Mouse (Mus musculus): Measurements from ENCODE around the gene Coq8b.

The Coq8b gene

DNA sequence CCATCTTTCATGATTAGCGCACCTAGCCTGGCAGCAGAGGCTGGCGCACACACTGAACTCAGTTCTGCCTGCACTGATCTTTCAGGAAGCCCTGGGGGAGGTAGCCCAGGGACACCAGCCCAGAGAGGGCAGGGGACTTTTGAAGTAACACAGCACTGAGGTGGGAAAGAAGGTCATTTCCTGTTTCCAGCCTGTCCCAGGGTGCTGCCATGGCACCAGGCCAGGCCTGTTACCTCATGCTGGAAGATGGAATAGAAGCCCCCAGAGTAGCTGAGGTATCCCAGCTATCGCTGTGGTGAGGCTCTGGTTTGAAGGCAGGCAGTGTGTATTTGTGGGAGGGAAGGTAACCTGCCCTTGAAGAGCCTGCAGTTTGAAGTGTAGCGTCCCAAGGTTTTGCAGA, 42.1 kb downstream of the Coq8b start:
- DNase-seq: no peak

DNA sequence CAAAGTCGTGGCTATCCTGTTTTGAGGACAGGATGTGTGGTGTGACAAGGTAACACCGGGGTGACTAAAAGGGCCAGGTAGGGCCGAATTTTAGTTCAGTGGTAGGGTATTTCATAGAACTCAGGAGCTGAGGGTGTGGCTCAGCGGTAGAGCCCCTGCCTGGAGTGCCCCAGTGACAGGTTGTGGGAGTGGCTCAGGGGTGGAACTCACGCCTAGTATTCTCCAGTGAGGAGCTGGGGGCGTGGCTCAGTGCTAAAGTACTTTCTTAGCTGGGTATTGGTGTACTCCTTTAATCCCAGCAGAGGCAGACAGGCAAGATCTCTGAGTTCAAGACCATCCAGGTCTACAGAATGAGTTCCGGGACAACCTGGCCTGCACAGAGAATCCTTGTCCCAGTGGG, 43.2 kb downstream of the Coq8b start:
- no peak for DNase-seq

DNA sequence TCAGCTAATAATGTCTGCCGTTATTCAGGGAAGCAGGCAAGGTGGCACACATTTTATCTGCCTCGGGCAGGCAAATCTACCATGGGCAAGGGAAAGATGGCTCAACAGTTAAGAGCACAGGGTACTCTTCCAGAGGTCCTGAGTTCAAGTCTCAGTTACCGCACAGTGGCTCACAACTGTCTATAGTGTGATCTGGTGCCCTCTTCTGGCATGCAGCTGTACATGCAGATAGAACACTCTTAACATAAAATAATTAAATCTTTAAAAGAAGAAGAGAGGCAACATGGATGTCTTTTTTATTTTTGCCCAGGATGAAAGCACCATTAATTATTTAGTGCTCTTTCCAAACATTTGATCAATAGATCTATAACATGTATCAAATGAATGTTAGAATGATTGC, 44.4 kb downstream of the Coq8b start:
- no peak for DNase-seq

DNA sequence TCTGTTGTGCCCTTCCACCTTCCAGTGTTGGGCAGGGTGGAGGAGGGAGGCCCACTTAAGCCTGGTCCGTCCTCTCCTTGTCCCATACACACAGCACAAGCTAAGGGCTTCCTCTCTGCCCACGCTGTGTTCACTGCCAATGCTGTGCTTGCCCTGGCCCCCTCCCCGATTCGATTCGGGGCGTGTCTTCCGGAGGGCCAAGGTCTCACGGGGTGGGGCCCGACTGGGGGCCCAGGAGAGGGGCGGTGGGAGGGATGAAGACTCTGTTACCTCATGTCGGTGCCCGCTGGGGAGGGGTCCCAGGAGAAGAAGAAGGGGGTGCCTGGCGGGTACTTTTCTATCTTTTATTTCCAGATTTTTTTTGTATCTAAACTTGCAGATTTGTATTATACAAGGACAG, 48.9 kb downstream of the Coq8b start:
- no peak for DNase-seq

DNA sequence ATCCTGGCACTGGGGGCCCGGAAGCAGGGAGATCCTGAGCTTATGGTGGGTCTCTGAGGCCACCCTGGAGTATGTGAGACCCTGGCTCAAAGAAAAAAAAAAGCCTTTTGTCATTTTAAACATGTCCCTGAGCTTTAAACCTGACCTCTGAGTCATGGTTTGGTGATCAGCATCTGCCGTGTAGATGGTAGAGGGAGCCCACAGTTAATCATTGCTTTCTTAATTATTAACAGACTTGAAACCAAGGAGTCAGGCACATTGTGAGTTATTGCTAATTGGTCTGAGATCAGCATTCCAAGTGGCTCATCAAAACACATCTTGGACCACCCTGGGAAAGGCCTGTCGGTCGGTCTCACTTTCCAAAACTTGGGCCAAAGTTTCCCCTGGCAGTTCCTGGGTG, 49.4 kb downstream of the Coq8b start:
- DNase-seq: no peak

DNA sequence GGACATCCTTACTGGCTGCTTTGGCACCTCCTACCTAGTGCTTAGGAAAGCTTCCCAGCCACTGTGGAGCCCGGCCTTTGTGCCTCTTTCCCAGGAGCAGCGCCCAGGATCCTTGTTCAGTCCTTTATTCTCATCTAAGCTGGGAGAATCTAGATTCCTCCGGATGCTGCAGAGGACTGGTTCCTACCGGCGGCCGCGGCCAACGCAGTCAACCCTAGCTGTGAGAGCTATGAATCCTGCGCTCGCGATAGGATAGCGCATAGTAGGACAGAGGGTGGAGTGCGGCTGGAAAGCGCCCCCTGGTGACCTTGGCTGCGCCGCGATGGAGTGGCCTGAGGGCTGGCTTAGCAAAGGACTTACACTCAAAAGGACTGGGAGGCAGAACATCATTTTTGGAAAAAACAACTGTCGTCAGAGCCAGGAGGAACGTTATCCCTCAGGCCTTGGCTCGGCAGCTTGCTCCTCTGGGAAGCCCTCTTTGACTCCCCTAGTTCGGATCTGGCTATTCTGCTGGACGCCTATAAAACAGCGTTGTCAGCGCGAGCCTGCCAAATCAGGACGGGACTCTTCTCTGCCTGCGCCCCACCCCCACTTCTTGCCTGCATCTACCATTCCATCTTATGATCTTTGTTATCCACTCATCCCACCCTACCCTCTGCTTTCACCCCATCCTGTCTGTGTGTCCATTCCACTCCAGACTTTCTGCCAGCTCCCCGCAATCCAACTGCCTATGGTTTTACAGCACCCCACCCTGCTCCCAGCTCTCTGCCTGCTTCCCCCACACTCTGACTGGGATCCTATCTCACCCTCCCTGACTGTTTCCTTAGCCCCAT, 52.3 kb downstream of the Coq8b start:
- no peak for DNase-seq

DNA sequence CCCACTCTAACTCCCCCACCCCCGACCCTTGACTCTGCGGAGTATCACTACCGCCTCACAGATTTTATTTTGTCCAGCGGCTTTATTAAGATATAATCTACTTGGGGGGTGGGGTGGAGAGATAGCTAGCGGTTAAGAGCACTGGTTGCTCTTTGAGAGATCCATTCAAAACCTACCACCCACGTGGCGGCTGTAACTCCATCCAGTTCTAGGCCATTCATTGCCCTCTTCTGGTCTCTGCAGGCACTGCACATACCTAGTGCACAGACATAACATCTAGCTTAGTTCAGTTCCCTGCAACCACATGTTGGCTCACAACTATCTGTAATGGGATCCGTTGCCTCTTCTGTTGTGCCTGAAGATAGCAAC, 52.9 kb downstream of the Coq8b start:
- peak; percentile 72 for DNase-seq

DNA sequence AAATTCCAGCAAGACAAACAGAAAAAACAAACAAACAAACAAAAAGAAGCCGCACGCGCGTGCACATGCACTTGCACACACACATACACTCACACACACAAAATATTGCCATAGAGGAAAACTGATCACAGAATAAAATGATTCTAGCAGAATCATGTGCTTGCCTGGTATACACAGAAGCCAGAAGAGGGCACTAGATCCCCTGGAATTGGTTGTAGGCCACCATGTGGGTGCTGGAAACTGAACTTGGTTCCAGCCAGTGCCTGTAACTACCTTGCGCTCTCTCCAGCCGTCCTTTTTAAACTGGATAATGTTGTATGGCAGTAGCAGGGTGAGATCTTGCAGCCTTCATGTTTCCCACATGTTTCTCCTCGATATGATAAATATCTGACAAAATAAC, 55.9 kb downstream of the Coq8b start:
- no peak for DNase-seq

DNA sequence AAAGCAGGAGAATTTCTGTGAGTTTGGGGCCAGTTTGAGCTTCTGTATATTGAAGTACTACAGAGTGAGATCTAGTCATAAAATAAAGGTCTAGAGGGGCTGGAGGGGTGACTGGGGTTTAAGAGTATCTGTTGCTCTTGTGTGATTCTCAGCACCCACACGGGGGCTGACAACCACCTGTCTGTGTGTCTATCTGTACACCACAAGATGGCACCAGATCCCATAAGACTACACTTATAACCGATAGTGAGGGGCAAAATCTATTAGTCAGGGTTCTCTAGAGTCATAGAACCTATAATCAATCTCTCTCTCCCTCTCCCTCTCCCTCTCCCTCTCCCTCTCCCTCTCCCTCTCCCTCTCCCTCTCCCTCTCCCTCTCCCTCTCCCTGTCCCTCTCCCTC, 57.7 kb downstream of the Coq8b start:
- DNase-seq: no peak

DNA sequence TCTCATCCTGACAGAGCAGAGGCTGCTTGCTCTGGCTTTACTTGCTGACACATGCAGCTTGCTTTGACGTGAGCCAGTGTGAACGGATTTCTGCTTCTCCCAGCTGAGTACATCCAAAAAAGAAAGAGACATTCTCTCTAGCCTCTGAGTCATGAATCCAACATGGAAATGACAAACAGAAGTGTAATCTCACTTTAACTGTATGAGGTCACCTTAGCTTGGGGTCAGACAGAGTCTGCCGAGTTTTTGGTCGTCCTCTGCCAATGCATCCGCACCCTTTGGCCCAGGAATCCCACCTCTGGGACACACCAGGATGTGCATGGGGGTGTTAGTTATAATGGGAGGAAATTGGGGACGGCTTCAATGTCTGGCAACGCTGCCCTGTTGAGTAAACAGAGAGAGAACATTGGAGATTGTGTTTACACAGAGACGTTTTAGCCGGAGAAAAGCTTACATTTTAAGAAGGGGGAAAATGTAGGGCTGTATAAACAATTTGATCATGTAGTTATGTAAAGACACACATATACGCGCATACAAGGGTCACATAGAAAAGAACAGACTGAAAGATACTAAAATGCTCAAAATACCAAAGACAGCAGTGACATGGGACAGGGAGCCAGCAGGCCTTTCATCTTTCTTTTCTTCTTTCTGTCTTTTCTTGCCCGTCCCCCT, 59.1 kb downstream of the Coq8b start:
- no peak for DNase-seq

DNA sequence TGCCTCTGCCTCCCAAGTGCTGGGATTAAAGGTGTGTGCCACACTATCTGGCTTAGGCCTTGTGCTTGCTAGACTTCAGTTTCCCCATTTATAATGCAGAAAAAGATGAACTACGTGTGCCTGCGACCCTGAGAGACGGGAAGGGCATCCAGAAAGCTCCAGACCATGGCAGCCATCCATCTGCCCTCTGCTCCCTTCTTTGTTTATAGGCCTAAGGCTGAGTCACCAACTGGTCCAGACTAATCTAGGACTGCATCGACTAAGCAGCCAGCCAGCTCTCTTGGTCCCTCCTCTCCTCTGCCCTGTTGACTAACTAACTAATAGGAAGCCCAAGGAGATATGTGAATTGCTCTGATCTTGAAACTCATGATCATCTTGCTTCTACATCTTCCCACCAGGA, 63.1 kb downstream of the Coq8b start:
- DNase-seq: no peak

DNA sequence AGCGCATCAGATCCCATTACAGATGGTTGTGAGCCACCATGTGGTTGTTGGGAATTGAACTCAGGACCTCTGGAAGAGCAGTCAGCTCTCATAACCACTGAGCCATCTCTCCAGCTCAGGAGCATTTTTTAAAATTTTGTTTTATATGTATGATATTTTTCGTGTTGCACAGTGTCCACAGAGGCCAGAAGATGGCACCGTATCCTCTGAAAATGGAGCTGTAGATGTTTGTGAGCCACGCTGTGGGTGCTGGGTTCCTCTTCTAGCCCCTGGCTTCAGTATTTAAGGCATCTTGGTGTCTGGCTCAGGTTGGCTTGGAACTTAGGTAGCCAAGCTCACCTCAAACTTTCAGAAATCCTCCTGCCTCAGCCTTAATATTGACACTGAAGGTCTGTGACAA, 63.7 kb downstream of the Coq8b start:
- no peak for DNase-seq

DNA sequence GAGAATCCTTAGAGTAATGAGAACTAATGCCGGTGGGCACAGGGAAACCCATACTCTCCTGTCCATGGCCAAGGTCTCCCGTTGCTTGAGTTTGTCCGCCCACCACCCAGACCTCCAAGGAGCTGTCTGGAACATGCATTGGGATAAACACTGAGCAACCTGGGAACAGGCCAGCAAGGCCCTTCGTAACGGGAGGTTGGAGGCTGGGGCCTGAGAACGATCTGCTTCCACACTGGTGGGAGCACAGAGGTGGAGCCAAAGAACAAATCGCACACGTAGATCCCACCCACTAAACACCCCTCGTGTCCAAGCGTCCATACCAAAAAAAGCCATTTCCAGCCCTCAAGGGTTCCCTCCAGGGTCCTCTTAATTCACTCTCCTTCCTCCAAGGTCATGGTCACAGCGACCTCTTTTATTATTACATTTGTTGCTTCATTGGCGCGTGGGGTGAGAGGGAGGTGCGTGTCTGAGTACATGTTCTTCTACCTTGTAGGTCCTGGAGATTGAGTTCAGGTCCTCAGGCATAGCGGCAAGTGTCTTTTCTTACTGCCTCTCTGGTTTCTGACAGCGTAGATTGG, 65.3 kb downstream of the Coq8b start:
- no peak for DNase-seq

DNA sequence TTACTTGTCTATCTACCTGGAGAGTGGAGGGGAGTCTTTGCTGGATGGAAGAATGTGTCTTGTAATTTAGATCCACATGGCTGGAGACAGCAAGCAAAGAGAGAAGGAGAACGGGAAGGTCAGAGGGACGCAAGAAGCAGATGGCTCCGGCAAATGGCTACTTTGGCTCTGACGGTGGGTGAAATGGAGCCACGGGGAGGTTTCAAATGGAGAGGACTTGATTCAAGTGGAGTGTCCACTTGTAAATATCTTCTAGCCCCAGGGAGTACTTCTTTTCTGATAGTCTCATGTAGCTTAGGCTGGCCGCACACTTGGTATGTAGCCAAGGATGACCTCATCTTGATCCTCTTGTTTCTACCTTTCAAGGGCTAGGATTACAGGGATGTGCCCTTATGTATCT, 66.0 kb downstream of the Coq8b start:
- no peak for DNase-seq

DNA sequence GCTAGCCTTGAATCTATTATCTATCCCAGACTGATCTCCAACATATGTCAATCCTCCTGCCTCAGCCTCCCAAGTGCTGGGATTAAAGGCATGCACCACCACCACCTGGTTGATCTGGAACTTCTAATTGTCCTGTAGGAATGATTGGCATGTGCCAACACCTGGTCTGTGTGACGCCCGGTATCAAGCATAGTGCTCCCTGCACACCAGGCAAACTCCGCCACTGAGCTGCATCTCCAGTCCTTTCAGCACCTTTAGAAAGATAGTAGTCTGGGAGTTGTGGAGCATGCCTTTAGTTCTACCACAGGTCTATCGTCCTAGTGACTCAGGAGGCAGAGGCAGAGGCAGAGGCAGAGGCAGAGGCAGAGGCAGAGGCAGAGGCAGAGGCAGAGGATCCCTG, 67.5 kb downstream of the Coq8b start:
- no peak for DNase-seq

DNA sequence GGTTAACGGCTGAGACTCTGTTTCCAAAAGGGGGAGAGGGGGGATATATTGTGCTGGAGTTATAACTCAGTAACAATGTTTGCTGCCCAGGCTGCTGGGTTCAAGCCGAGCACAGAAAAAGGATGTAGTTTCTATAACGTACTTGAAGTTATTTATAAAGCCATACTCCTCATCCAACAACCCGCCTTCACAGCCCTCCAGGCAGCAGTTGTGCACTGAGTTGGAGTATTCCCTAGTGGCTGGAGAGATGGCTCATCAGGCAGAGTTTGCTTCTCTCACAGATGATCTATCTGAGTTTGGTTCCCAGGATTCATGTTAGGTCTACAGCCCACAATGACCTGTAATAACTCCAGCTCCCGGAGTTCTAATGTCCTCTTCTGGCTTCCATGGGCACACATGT, 68.0 kb downstream of the Coq8b start:
- DNase-seq: no peak

DNA sequence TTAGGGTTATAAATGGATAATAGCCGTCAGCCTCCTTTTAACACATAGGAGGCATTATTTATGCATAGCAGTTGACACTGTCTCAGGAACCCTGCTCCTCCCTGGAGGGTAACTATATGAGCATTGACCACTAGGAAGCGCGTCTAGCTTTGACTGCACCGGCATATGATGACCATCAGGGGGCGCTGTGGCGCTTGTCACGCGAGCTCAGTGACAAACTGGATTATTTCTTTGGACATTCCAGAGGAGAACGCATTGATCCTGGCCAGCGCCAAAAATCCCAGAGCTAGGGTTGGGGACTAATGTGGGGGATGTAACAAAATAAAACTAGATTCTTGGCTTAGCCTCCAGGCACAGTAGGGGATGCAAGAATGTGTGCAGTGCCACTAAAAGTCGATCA, 69.3 kb downstream of the Coq8b start:
- DNase-seq: peak; percentile 76

DNA sequence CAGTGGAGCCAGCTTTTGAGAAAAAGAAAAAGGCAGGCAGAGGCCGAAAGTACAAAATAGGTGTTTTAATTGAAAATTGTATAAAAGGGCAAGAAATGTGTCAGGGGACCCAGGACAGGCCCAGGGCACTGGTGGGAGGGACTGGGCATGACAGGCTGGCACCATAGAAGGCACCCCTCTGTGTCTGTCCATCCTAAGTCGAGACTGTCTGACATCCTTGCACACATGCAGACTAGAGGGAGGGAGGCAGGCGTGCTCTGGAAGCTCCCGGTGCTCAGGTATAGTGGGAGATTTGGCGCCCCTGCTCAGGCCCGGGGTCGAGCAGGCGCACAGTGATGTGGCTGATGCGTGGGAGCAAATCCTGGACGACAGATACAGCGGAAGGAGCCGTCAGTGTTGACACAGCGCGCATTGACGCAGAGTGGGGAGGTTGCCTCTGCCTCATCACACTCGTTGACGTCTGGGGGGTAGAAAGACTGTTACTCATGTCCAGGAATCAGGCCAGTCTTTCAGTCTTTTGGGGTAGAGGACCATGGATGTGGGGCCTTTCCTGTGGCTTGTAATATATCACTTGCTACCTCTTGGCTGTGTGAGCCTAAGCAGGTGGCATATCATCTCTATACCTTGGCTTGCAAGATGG, 72.4 kb downstream of the Coq8b start:
- DNase-seq: no peak

DNA sequence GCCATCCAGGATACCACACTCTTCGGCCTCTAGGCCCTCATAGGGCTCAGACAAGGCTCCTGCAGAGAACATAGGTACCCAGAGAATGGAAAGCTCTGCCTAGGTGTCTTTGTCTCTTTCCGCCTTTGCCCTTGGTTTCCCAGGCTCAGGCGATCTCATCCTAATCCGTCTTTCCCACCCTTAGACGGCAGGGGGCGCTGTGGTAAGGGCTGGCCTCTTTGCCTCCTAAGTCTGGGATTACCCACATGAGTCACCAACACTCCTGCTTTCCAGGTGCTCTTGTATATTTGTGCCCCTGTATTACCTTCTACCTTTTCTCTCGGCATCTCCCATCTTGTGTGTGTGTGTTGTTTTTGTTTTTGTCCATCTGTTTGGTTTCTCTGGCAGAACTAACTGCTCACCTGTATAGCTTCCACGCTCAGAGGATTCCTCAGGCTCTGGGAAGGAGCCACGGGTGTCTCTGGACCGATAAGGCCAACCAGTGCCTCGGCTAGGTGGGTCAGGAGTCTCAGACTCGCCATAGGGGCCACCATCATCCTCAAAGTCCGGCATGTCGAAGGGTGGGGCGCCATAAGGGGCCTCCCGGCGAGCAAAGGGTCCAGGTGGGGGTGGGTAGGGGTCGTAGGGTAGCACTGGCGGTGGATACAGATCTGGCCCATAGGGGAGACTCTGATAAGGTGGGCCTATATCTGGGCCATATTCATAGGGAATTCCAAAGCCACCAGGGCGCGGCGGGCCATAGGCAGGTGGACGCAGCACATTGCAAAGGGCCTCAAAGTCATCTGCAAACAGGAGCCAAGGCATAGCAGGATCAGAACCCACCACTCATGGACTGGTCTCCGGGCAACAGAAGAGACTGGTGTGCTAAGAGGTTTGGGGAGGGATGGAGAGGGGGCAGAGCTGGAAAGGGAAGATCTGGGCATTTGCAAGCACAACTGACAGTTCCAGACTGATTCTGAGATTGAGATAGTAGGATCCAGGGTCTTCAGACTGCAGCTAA, 73.6 kb downstream of the Coq8b start:
- DNase-seq: no peak

DNA sequence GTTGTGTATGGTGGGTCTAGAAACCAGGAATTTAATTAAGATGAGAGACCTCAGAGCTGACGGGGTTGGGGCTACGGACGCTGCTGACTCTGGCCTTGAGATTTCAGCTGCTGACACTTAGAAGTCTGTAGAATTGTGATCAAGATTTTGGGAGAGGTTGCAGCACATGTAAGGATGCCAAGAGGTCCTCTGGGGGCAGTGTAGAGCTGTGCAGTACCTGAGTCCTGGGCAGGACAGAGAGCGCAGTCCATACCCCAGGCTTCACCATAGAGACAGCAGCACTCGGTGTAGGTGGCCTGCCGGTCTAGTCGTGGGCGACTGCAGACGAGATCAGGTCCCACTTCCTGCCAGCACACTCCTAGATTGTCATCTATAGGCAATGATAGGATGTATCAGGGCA, 74.7 kb downstream of the Coq8b start:
- no peak for DNase-seq

Data from right cerebral cortex, postnatal 14 days (tissue).